ENCODE assay signal across 24 mouse cellular contexts in the genomic region with DNA sequence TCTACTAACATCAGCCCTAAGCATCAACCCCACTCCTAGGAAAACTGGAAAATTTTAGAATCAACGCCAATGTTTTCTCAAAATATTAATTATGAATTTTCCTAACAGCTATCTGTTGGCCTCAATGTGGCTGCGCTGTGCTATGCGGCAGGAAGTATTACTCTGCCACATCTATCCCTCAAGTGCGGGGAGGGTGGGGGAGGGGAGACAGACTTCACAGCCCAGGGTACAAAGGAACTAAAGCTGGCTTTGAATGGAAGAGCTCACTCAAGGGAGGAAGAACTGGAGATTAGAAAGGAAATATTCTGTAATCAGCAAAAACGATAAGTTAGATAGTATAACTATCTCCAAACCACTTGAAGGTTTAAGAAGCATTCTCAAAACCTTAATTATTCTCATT.
DNase-seq lines count a peak whose midpoint lies in the region; ATAC-seq lines count a peak whose summit lies in the region.
"Had no signal": no experiment of that assay in that cellular context is flagged by ENCODE, and none has a peak within 500 bp of the region (broad histone marks: within the 10 kb centered on the region; RNA-seq: fewer than 3 reads in every experiment).

No protein-coding gene starts in this region.

- H3K27me3 ChIP-seq in forebrain, embryonic 12.5 days = no peaks in the 10 kb centered on the region
- H3K27me3 ChIP-seq in forebrain, embryonic 14.5 days (replicated peaks; ENCODE audit: control insufficient read depth, insufficient read depth, low read length) = no peaks in the 10 kb centered on the region
- H3K27me3 ChIP-seq in midbrain, embryonic 12.5 days = no peaks in the 10 kb centered on the region
- H3K27me3 ChIP-seq in midbrain, embryonic 13.5 days = no peaks in the 10 kb centered on the region
- H3K27me3 ChIP-seq: neural tube, embryonic 12.5 days had no signal

- no peak overlapping the region for H3K9ac ChIP-seq in forebrain, embryonic 12.5 days
- H3K9ac ChIP-seq in forebrain, embryonic 14.5 days (ENCODE audit: low read length) = no peak overlapping the region
- H3K9ac ChIP-seq in midbrain, embryonic 12.5 days (replicated peaks) = no peak overlapping the region
- H3K9ac ChIP-seq in midbrain, embryonic 13.5 days (replicated peaks) = no peak overlapping the region
- H3K9ac ChIP-seq: hindbrain, embryonic 14.5 days; liver, postnatal 0 days; neural tube, embryonic 12.5 days had no signal

- 0 out of 2 replicates have a peak, but pooled peaks have one; percentile 34 for ATAC-seq in forebrain, embryonic 12.5 days (ENCODE audit: low FRiP score)
- no peak for ATAC-seq in forebrain, embryonic 14.5 days
- 0 out of 2 replicates have a peak, but pooled peaks have one; percentile 65 for ATAC-seq in midbrain, embryonic 12.5 days (ENCODE audit: low FRiP score, low read depth)
- ATAC-seq in midbrain, embryonic 13.5 days = no peak
- ATAC-seq in common myeloid progenitor, adult 5-6 weeks (replicated peaks; ENCODE audit: low read depth, poor library complexity, severe bottlenecking) = peak; percentile 59
- ATAC-seq: liver, postnatal 0 days; lung, postnatal 0 days had no signal

- no peaks in the 10 kb centered on the region; the same call in 1 of the 2 replicates for H3K36me3 ChIP-seq in forebrain, embryonic 12.5 days (replicated peaks)
- H3K36me3 ChIP-seq in forebrain, embryonic 14.5 days (ENCODE audit: control insufficient read depth, insufficient read depth, low read length) = no peaks in the 10 kb centered on the region
- no peaks in the 10 kb centered on the region for H3K36me3 ChIP-seq in midbrain, embryonic 12.5 days
- no peaks in the 10 kb centered on the region for H3K36me3 ChIP-seq in midbrain, embryonic 13.5 days
- H3K36me3 ChIP-seq: neural tube, embryonic 12.5 days had no signal

- H3K9me3 ChIP-seq in forebrain, embryonic 12.5 days = no peaks in the 10 kb centered on the region
- H3K9me3 ChIP-seq in forebrain, embryonic 14.5 days (replicated peaks; ENCODE audit: control insufficient read depth, low read length) = no peaks in the 10 kb centered on the region
- no peaks in the 10 kb centered on the region for H3K9me3 ChIP-seq in midbrain, embryonic 12.5 days
- H3K9me3 ChIP-seq in midbrain, embryonic 13.5 days = no peaks in the 10 kb centered on the region
- H3K9me3 ChIP-seq: embryonic facial prominence, embryonic 10.5 days; heart, embryonic 10.5 days; limb, embryonic 10.5 days; neural tube, embryonic 12.5 days had no signal

- no peaks in the 10 kb centered on the region for H3K4me1 ChIP-seq in forebrain, embryonic 12.5 days
- H3K4me1 ChIP-seq in forebrain, embryonic 14.5 days (ENCODE audit: control insufficient read depth, insufficient read depth, low read length) = no peaks in the 10 kb centered on the region
- no peaks in the 10 kb centered on the region for H3K4me1 ChIP-seq in midbrain, embryonic 12.5 days
- H3K4me1 ChIP-seq in midbrain, embryonic 13.5 days (replicated peaks) = no peaks in the 10 kb centered on the region
- H3K4me1 ChIP-seq: heart, embryonic 10.5 days; limb, embryonic 10.5 days; neural tube, embryonic 12.5 days had no signal

- H3K27ac ChIP-seq in forebrain, embryonic 12.5 days = no peak overlapping the region
- no peak overlapping the region for H3K27ac ChIP-seq in forebrain, embryonic 14.5 days (ENCODE audit: low read depth, low read length)
- H3K27ac ChIP-seq in midbrain, embryonic 12.5 days (replicated peaks) = no peak overlapping the region
- no peak overlapping the region for H3K27ac ChIP-seq in midbrain, embryonic 13.5 days
- H3K27ac ChIP-seq: embryonic facial prominence, embryonic 10.5 days; heart, embryonic 10.5 days; hindbrain, embryonic 14.5 days; limb, embryonic 10.5 days; macrophage; neural tube, embryonic 12.5 days had no signal

- WGBS in forebrain, embryonic 12.5 days = 78% methylated on average over 5 of the region's 5 CpGs
- WGBS in forebrain, embryonic 14.5 days = 81% methylated on average over 5 of the region's 5 CpGs
- WGBS in midbrain, embryonic 12.5 days = 67% methylated on average over 5 of the region's 5 CpGs
- 71% methylated on average over 5 of the region's 5 CpGs for WGBS in midbrain, embryonic 13.5 days

- no peak overlapping the region for H3K4me3 ChIP-seq in forebrain, embryonic 12.5 days (replicated peaks)
- H3K4me3 ChIP-seq in forebrain, embryonic 14.5 days (ENCODE audit: low read depth, low read length) = no peak overlapping the region
- no peak overlapping the region for H3K4me3 ChIP-seq in midbrain, embryonic 12.5 days
- H3K4me3 ChIP-seq in midbrain, embryonic 13.5 days (replicated peaks) = no peak overlapping the region
- H3K4me3 ChIP-seq: embryonic facial prominence, embryonic 10.5 days; heart, embryonic 10.5 days; limb, embryonic 10.5 days; neural tube, embryonic 12.5 days had no signal

- no peak overlapping the region for H3K4me2 ChIP-seq in forebrain, embryonic 12.5 days
- no peak overlapping the region for H3K4me2 ChIP-seq in forebrain, embryonic 14.5 days (ENCODE audit: low read length)
- H3K4me2 ChIP-seq in midbrain, embryonic 12.5 days (replicated peaks) = no peak overlapping the region
- H3K4me2 ChIP-seq in midbrain, embryonic 13.5 days (replicated peaks) = no peak overlapping the region
- H3K4me2 ChIP-seq: hindbrain, embryonic 14.5 days; neural tube, embryonic 12.5 days had no signal

- no peak for DNase-seq in forebrain, embryonic 14.5 days (ENCODE audit: low spot score)
- peak; percentile 21 for DNase-seq in CD4-positive helper T cell, adult 2 months (ENCODE audit: low read depth, low spot score)
- no peak for DNase-seq in spleen, postnatal 36 days (ENCODE audit: low spot score in 2 of 2)
- DNase-seq: adrenal gland, postnatal 10 days; cerebellum, adult 2 months; cerebellum, postnatal 36 days; gastrocnemius, postnatal 10 days; heart, postnatal 4 days; kidney, adult 2 months; kidney, postnatal 14 days; liver, postnatal 0 days; right cerebral cortex, postnatal 14 days; spleen, adult 18-20 months had no signal

Comparison
In these comparisons a context has a peak if more than half of its experiments do, and no peak if none do; other contexts are left out.
1. ATAC-seq: peak in forebrain, embryonic 12.5 days (single experiment), midbrain, embryonic 12.5 days (single experiment) and common myeloid progenitor, adult 5-6 weeks (single experiment); none in forebrain, embryonic 14.5 days (single experiment) and midbrain, embryonic 13.5 days (single experiment).